In the genomic region with DNA sequence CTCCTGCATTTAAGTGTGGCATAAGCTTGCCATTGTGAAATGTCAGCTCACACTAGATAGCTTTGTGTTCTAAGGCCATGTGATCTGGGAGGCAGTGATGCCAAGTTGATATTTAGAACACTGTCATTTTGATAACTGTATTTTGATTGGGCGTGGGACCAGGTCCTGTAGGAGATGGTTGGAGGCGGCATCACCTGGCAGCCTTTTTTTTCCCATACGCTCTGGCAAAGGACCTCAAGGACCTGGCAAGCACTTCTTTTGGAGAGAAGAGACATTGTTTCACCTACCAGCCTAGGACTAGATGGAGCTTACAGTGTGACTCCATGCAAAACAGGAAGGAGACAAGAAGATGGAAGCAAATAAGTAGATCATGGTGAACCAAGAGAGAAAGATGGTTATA, we compare ENCODE assay signal across 16 mouse cellular contexts.
"Had no signal": no experiment of that assay in that cellular context is flagged by ENCODE, and none has a peak within 500 bp of the region (broad histone marks: within the 10 kb centered on the region; RNA-seq: fewer than 3 reads in every experiment).

No protein-coding gene starts in this region.

- DNase-seq: gastrocnemius, postnatal 10 days; gastrocnemius, postnatal 25 days; heart, adult 18-20 months; heart, postnatal 14 days; heart, postnatal 36 days; kidney, adult 11 months; kidney, adult 2 months; kidney, adult 9 months; kidney, postnatal 14 days; kidney, postnatal 36 days; layer of hippocampus, adult 9-11 months; layer of hippocampus, postnatal 36 days; left cerebral cortex, postnatal 4 days had no signal

- ATAC-seq: hindbrain, postnatal 0 days; intestine, embryonic 16.5 days; liver, embryonic 12.5 days had no signal
